Mouse (Mus musculus): Measurements from ENCODE around the gene Snrnp25. TPM values are rescaled to one million over a fixed set of nuclear protein-coding genes. Genes with fewer than 3 reads are reported as not detected.

The Snrnp25 gene
- total and polyA plus RNA-seq, 2 experiments, result 7.6 to 10.9 TPM

DNA sequence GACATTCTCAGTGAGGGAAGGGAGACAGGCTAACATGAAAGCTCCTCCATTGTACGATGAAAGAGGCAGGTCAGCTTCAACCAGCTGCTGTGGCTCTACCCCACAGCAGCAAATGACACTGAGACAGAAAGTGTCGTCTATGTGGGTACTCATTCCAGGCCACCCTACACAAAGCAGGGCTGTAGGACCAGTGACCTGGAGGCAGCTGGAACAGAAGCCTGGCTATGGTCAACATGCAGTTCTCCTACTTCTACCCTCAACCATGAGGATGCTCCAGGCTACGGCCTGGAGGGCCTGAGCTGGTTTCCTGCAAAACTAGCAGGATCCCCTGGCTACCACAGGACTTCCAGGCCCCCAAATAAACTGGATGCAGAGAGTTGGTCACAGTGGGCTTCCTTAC, 51.4 kb downstream of the Snrnp25 start:
- peaks cover 37% of the 10 kb centered on the region for H3K36me3 ChIP-seq (ENCODE audit: control insufficient read depth, insufficient read depth, low read length)
- H3K27ac ChIP-seq (replicated peaks; ENCODE audit: insufficient read depth, low read depth, low read length), result no peak overlapping the region
- no peaks in the 10 kb centered on the region for H3K4me1 ChIP-seq (ENCODE audit: control insufficient read depth, insufficient read depth, low read length)
- no peak for DNase-seq (ENCODE audit: extremely low read depth, low read depth, low spot score)
- H3K79me2 ChIP-seq (ENCODE audit: control insufficient read depth, insufficient read depth, low read length), result peaks cover 3% of the 10 kb centered on the region
- no peak overlapping the region for H3K4me3 ChIP-seq (ENCODE audit: insufficient read depth, low read depth, low read length)
- 95% methylated on average over 3 of the region's 3 CpGs for WGBS
- H3K9ac ChIP-seq (ENCODE audit: low read depth, low read length), result no peak overlapping the region
- TF ChIP-seq CTCF (IDR thresholded peaks at IDR 0.05; ENCODE audit: low read depth, low read length) (no peak), POLR2A (IDR thresholded peaks at IDR 0.05; ENCODE audit: extremely low read depth, insufficient read depth, low read length) (no peak)
- no peaks in the 10 kb centered on the region for H3K27me3 ChIP-seq (ENCODE audit: control insufficient read depth, insufficient read depth, low read length)

Other genes with a start within 250 kb of the Snrnp25 start
- gene 4930524B15Rik, start 239.8 kb upstream of the Snrnp25 start, total RNA-seq (2014; rRNA removed), result not detected in 2 replicates
- not detected in 2 replicates for gene 4930524B15Rik, start 239.8 kb upstream of the Snrnp25 start, polyA plus RNA-seq (2012; rRNA removed)
- 0.13 and 0.18 TPM in 2 replicates for gene Nsg2, start 205.0 kb upstream of the Snrnp25 start, total RNA-seq (2014; rRNA removed)
- gene Nsg2, start 205.0 kb upstream of the Snrnp25 start, polyA plus RNA-seq (2012; rRNA removed), result 0.04 and 0.06 TPM in 2 replicates
- 0.20 TPM in 1 of 2 replicates, not detected in the other for gene Il9r, start 5.1 kb upstream of the Snrnp25 start, total RNA-seq (2014; rRNA removed)
- 0.06 and 0.07 TPM in 2 replicates for gene Il9r, start 5.1 kb upstream of the Snrnp25 start, polyA plus RNA-seq (2012; rRNA removed)
- 3.1 and 3.8 TPM in 2 replicates for gene Rhbdf1, start 16.9 kb downstream of the Snrnp25 start, total RNA-seq (2014; rRNA removed)
- 11.1 and 18.0 TPM in 2 replicates for gene Rhbdf1, start 16.9 kb downstream of the Snrnp25 start, polyA plus RNA-seq (2012; rRNA removed)
- gene Mpg, start 21.1 kb downstream of the Snrnp25 start, total RNA-seq (2014; rRNA removed), result 9.0 and 10.3 TPM in 2 replicates
- 7.1 and 9.1 TPM in 2 replicates for gene Mpg, start 21.1 kb downstream of the Snrnp25 start, polyA plus RNA-seq (2012; rRNA removed)
- 12.7 and 13.4 TPM in 2 replicates for gene Nprl3, start 62.3 kb downstream of the Snrnp25 start, total RNA-seq (2014; rRNA removed)
- 46.7 and 65.4 TPM in 2 replicates for gene Nprl3, start 62.3 kb downstream of the Snrnp25 start, polyA plus RNA-seq (2012; rRNA removed)
- not detected in 2 replicates for gene Hba-x, start 71.0 kb downstream of the Snrnp25 start, total RNA-seq (2014; rRNA removed)
- not detected in 2 replicates for gene Hba-x, start 71.0 kb downstream of the Snrnp25 start, polyA plus RNA-seq (2012; rRNA removed)
- gene Hba-a1, start 78.1 kb downstream of the Snrnp25 start, total RNA-seq (2014; rRNA removed), result 146 and 208 TPM in 2 replicates
- 354 and 696 TPM in 2 replicates for gene Hba-a1, start 78.1 kb downstream of the Snrnp25 start, polyA plus RNA-seq (2012; rRNA removed)
- gene Hbq1b, start 81.5 kb downstream of the Snrnp25 start, total RNA-seq (2014; rRNA removed), result not detected in 2 replicates
- gene Hbq1b, start 81.5 kb downstream of the Snrnp25 start, polyA plus RNA-seq (2012; rRNA removed), result not detected in 2 replicates
- 243 and 388 TPM in 2 replicates for gene Hba-a2, start 91.1 kb downstream of the Snrnp25 start, total RNA-seq (2014; rRNA removed)
- 604 and 869 TPM in 2 replicates for gene Hba-a2, start 91.1 kb downstream of the Snrnp25 start, polyA plus RNA-seq (2012; rRNA removed)
- 0.46 and 0.60 TPM in 2 replicates for gene Hbq1a, start 94.7 kb downstream of the Snrnp25 start, total RNA-seq (2014; rRNA removed)
- gene Hbq1a, start 94.7 kb downstream of the Snrnp25 start, polyA plus RNA-seq (2012; rRNA removed), result not detected in 2 replicates
- 0.18 and 0.47 TPM in 2 replicates for gene Sh3pxd2b, start 142.4 kb downstream of the Snrnp25 start, total RNA-seq (2014; rRNA removed)
- gene Sh3pxd2b, start 142.4 kb downstream of the Snrnp25 start, polyA plus RNA-seq (2012; rRNA removed), result 0.23 and 0.24 TPM in 2 replicates
- 1.5 and 2.2 TPM in 2 replicates for gene Ubtd2, start 250.0 kb downstream of the Snrnp25 start, total RNA-seq (2014; rRNA removed)
- gene Ubtd2, start 250.0 kb downstream of the Snrnp25 start, polyA plus RNA-seq (2012; rRNA removed), result 1.8 TPM in 2 replicates

Measured in liver, adult 2 months (tissue).